Mouse (Mus musculus) ES-E14 (cell line): Measurements from ENCODE around the gene Dmxl2.

Experiments
- CHD2 ChIP-seq: IDR thresholded peaks from 2 replicates; pipeline ENCODE4 v1.6.1; 2014; ENCODE audit warnings: mild to moderate bottlenecking, low read depth, low read length, inconsistent platforms
- HCFC1 ChIP-seq: IDR thresholded peaks from 2 replicates; pipeline ENCODE4 v1.6.1; 2012; ENCODE audit warnings: low read length, inconsistent platforms, borderline replicate concordance; ENCODE audit not compliant: insufficient read depth
- MAFK ChIP-seq: IDR thresholded peaks from 2 replicates; pipeline ENCODE4 v1.6.1; 2014; ENCODE audit warnings: mild to moderate bottlenecking, low read depth, low read length, inconsistent platforms; ENCODE audit not compliant: insufficient read depth
- ZNF384 ChIP-seq: IDR thresholded peaks from 2 replicates; pipeline ENCODE4 v1.6.1; 2012; ENCODE audit warnings: low read depth, low read length, inconsistent platforms

DNA sequence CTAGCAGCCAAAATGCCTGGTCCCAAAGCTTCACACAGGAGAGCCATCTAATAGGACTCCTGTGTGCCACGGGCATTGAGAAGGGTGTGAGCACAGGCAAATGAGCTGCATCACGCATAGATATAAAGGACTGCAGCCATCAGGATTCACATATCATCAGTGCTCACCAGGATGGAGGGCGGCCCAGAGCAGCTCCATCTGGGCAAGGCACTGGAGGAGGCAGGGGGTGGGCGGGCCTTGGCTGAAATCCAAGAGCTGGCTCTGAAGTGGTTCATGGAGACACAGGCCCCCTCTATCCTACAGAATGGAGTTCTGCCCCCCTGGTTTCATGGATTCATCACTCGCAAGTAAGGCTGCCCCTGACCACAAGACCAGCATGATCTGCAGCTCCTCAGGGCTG lies 32.5 kb upstream of the Dmxl2 start:
- TF ChIP-seq HCFC1 (no peak), ZNF384 (no peak), MAFK (no peak), CHD2 (no peak)
